Mouse (Mus musculus) liver, embryonic 15.5 days (tissue): ENCODE measurements around the gene Epha4. TPM values are rescaled to one million over a fixed set of nuclear protein-coding genes. Genes with fewer than 3 reads are reported as not detected.

Source experiments
- ATAC-seq: fragments of 200-750 bp; cut with Nextera tagmentation; 2 replicates; pipeline ENCODE4 v1.8.0; 2017; ENCODE audit warnings: moderate number of reproducible peaks, mild to moderate bottlenecking, moderate library complexity; ENCODE audit not compliant: insufficient read depth
- H3K27ac ChIP-seq: fragments of 300-500 bp; sonication (generic); replicated peaks from 2 replicates; pipeline ENCODE4 v1.5.1; 2015; ENCODE audit warnings: mild to moderate bottlenecking, inconsistent platforms
- H3K27me3 ChIP-seq: fragments of 300-500 bp; sonication (generic); 2 replicates; pipeline ENCODE4 v1.6.1; 2015; ENCODE audit warnings: mild to moderate bottlenecking, inconsistent platforms
- H3K36me3 ChIP-seq: fragments of 300-500 bp; sonication (generic); replicated peaks from 2 replicates; pipeline ENCODE4 v1.6.1; 2015; ENCODE audit warnings: moderate library complexity, mild to moderate bottlenecking, inconsistent platforms
- H3K4me1 ChIP-seq: fragments of 300-500 bp; sonication (generic); replicated peaks from 2 replicates; pipeline ENCODE4 v1.6.1; 2015; ENCODE audit warnings: inconsistent platforms
- H3K4me2 ChIP-seq: fragments of 300-500 bp; sonication (generic); 2 replicates; pipeline ENCODE4 v1.6.1; 2015; ENCODE audit warnings: moderate library complexity, mild to moderate bottlenecking, inconsistent platforms
- H3K4me3 ChIP-seq: fragments of 300-500 bp; sonication (generic); replicated peaks from 2 replicates; pipeline ENCODE4 v1.5.1; 2015; ENCODE audit warnings: mild to moderate bottlenecking, inconsistent platforms
- H3K9ac ChIP-seq: fragments of 300-500 bp; sonication (generic); 2 replicates; pipeline ENCODE4 v1.6.1; 2015; ENCODE audit warnings: moderate library complexity, mild to moderate bottlenecking, inconsistent platforms
- H3K9me3 ChIP-seq: fragments of 300-500 bp; sonication (generic); replicated peaks from 2 replicates; pipeline ENCODE4 v1.6.1; 2016; ENCODE audit warnings: inconsistent platforms
- WGBS: fragments of 180-500 bp; shearing (Covaris S2); methylation state at CpG from one replicate; pipeline ENCODE4 v1.1.7; 2015; ENCODE audit warnings: mixed read lengths; ENCODE audit not compliant: insufficient replicate concordance; 5-methylcytosine and 5-hydroxymethylcytosine counted together
- polyA plus RNA-seq: library from polyadenylated mRNA; unstranded; fragments of >200 nt; fragmentation: Nextera tagmentation; extraction: Ambion mirVana; gene quantifications from 2 replicates; pipeline ENCODE4 v1.2.1, GENCODE M21; 2015

Epha4 gene
- polyA plus RNA-seq, 1 experiment from 2014 or later: 0.31 TPM

DNA sequence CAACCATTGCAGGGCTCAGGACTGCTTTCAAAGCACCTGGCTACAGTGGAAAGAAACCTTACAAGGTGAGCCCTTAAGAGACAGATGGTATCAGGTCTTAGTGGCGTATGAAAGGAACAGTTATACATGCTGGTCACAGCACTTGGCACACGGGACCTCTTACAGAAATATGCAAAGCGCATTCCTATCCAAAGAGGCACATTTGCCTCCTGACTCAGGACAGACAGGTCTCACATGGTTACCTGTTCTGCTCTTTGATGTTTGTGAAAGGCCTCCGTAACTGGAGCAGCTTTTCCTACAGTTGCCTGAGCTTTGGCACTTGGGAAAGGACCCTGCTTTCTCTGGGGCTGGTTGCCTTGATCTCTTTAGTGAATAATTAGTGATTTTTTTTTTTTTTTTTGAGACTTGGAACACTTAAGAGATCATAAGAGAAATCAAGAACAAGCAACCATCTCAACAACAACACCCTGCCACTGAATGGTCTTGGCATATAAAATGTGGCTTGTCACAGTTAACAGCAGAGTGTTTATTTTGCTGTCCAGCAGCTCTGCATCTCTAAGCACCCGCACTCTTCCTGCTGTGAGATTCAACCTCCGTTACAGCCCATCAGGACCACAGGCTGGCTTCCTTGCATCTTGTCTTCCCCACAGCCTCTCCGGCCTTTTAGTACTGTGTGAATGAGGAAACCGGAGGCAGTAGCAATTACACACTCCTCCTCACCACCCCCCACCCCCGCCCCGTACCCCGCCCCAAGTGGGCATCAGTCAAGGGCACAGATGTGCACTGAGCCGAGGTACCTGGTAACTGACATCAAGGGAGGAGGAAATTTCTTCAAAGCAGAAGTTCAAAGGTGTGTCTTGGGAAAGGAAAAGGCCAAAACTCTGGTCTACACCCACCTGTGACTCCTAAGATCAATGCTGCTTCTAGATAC, 41.2 kb downstream of the Epha4 start:
- no peaks in the 10 kb centered on the region for H3K36me3 ChIP-seq
- H3K27ac ChIP-seq: no peak overlapping the region
- WGBS: 42% methylated on average over 12 of the region's 12 CpGs

GRCm38 (mm10) chr1:77472566-77472965, 42.3 kb downstream of the Epha4 start:
- Histone ChIP-seq H3K4me3 (no peak overlapping the region), H3K4me2 (no peak overlapping the region), H3K9ac (no peak overlapping the region), H3K36me3 (no peaks in the 10 kb centered on the region), H3K4me1 (no peaks in the 10 kb centered on the region), H3K27me3 (no peaks in the 10 kb centered on the region), H3K9me3 (no peaks in the 10 kb centered on the region), H3K27ac (no peak overlapping the region)
- no peak for ATAC-seq
- 67% methylated on average over 2 of the region's 2 CpGs for WGBS

More for the DNA sequence above, 41.2 kb downstream of the Epha4 start:
- Histone ChIP-seq H3K4me1 (no peaks in the 10 kb centered on the region), H3K4me2 (no peak overlapping the region), H3K9ac (no peak overlapping the region), H3K9me3 (no peaks in the 10 kb centered on the region), H3K4me3 (no peak overlapping the region), H3K27me3 (no peaks in the 10 kb centered on the region)
- no peak for ATAC-seq

GRCm38 (mm10) chr1:77471447-77471846, 43.4 kb downstream of the Epha4 start:
- Histone ChIP-seq H3K27me3 (no peaks in the 10 kb centered on the region), H3K9ac (no peak overlapping the region), H3K9me3 (no peaks in the 10 kb centered on the region), H3K27ac (no peak overlapping the region), H3K36me3 (no peaks in the 10 kb centered on the region), H3K4me1 (no peaks in the 10 kb centered on the region), H3K4me3 (no peak overlapping the region), H3K4me2 (no peak overlapping the region)
- ATAC-seq: no peak
- 48% methylated on average over 5 of the region's 5 CpGs for WGBS

- Histone ChIP-seq H3K36me3 (no peaks in the 10 kb centered on the region), H3K27me3 (no peaks in the 10 kb centered on the region), H3K4me3 (no peak overlapping the region), H3K27ac (no peak overlapping the region), H3K9me3 (no peaks in the 10 kb centered on the region), H3K4me1 (no peaks in the 10 kb centered on the region), H3K4me2 (no peak overlapping the region), H3K9ac (no peak overlapping the region)
- WGBS: 34% methylated on average over 5 of the region's 5 CpGs
- ATAC-seq: no peak
Observed at GRCm38 (mm10) chr1:77471037-77471436, 43.9 kb downstream of the Epha4 start.

- 24% methylated on average over 5 of the region's 5 CpGs for WGBS
- Histone ChIP-seq H3K4me3 (no peak overlapping the region), H3K9ac (no peak overlapping the region), H3K9me3 (no peaks in the 10 kb centered on the region), H3K36me3 (no peaks in the 10 kb centered on the region), H3K27ac (no peak overlapping the region), H3K27me3 (no peaks in the 10 kb centered on the region), H3K4me2 (no peak overlapping the region), H3K4me1 (no peaks in the 10 kb centered on the region)
- ATAC-seq: no peak
Observed at GRCm38 (mm10) chr1:77468717-77469314, 46.1 kb downstream of the Epha4 start.

- H3K36me3 ChIP-seq: no peaks in the 10 kb centered on the region
- no peak overlapping the region for H3K4me2 ChIP-seq
- no peaks in the 10 kb centered on the region for H3K27me3 ChIP-seq
- no peak overlapping the region for H3K9ac ChIP-seq
- no peaks in the 10 kb centered on the region for H3K4me1 ChIP-seq
- no peak overlapping the region for H3K27ac ChIP-seq
- H3K9me3 ChIP-seq: no peaks in the 10 kb centered on the region
- H3K4me3 ChIP-seq: no peak overlapping the region
- 67% methylated on average over 4 of the region's 4 CpGs for WGBS
- no peak for ATAC-seq
Observed at GRCm38 (mm10) chr1:77465524-77465923, 49.4 kb downstream of the Epha4 start.

- Histone ChIP-seq H3K4me2 (no peak overlapping the region), H3K27me3 (no peaks in the 10 kb centered on the region), H3K4me1 (no peaks in the 10 kb centered on the region), H3K9ac (no peak overlapping the region), H3K9me3 (no peaks in the 10 kb centered on the region), H3K36me3 (no peaks in the 10 kb centered on the region), H3K4me3 (no peak overlapping the region), H3K27ac (no peak overlapping the region)
- ATAC-seq: no peak
- 20% methylated on average over 1 of the region's 1 CpGs for WGBS
Observed at GRCm38 (mm10) chr1:77464108-77464507, 50.8 kb downstream of the Epha4 start.

GRCm38 (mm10) chr1:77461877-77462615, 52.8 kb downstream of the Epha4 start:
- WGBS: 38% methylated on average over 3 of the region's 3 CpGs
- ATAC-seq: no peak
- Histone ChIP-seq H3K4me3 (no peak overlapping the region), H3K36me3 (no peaks in the 10 kb centered on the region), H3K9me3 (no peaks in the 10 kb centered on the region), H3K9ac (no peak overlapping the region), H3K27me3 (no peaks in the 10 kb centered on the region), H3K4me2 (no peak overlapping the region), H3K27ac (no peak overlapping the region), H3K4me1 (no peaks in the 10 kb centered on the region)

- Histone ChIP-seq H3K4me1 (no peaks in the 10 kb centered on the region), H3K27me3 (no peaks in the 10 kb centered on the region), H3K27ac (no peak overlapping the region), H3K4me2 (no peak overlapping the region), H3K9me3 (no peaks in the 10 kb centered on the region), H3K9ac (no peak overlapping the region), H3K4me3 (no peak overlapping the region), H3K36me3 (no peaks in the 10 kb centered on the region)
- WGBS: 50% methylated on average over 11 of the region's 11 CpGs
- no peak for ATAC-seq
Observed at GRCm38 (mm10) chr1:77460831-77461629, 53.9 kb downstream of the Epha4 start.

DNA sequence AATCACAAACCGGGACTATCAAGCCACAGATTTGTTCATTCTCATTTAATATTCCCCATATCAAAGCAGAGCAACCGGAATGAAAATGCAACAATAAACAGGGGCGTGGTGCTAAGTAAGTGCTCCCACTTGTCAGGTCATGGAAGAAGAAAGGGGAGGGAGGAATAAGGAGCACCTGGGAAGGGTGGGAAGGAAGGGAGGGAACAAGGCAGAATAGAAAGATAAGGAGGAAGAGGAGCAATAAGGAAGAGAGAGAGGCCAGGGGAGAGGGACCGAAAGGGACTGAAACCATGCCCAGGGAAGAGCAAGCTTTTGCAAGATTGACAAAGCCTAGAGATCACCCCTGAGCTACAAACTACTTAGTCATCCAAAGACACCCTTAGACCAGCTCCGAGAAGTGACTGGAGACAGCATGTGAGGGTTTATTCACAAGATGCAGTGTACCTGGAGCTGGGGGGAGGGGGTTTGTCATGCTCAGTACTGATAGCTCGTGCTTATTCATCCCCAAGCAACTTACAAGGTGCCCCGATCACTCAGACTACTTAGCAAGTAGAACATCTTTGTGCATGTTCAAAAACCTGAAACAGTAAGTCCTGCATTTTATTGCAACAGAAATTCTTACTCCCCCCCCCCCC, 56.0 kb downstream of the Epha4 start:
- H3K27ac ChIP-seq: no peak overlapping the region
- no peaks in the 10 kb centered on the region for H3K4me1 ChIP-seq
- H3K9ac ChIP-seq: no peak overlapping the region
- H3K4me2 ChIP-seq: no peak overlapping the region
- no peak for ATAC-seq
- WGBS: 56% methylated on average over 7 of the region's 7 CpGs
- H3K9me3 ChIP-seq: no peaks in the 10 kb centered on the region
- no peak overlapping the region for H3K4me3 ChIP-seq
- H3K36me3 ChIP-seq: no peaks in the 10 kb centered on the region
- no peaks in the 10 kb centered on the region for H3K27me3 ChIP-seq
